ENCODE assay signal across 9 mouse cellular contexts in the genomic region with DNA sequence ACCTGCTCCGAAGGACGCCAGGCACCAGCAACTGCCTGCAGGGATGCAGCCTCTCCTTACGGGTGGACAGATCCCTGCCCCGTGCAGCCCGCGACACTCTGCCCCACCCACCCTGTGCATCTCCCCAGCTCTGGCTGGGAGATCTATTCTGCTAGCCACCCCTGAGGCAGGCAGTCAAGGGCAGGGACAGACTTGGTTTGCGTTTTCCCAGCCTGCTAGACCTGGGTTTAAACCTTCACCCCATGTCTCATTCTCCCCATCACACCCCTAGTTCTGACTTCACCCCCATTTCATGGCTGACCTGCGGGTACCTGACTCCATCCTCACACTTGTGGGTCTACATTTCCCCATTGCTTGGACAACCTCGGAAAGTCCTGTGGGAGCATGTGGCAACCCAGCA. TPM values are rescaled to one million over a fixed set of nuclear protein-coding genes. Genes with fewer than 3 reads are reported as not detected.
DNase-seq lines count a peak whose midpoint lies in the region; ATAC-seq and TF ChIP-seq lines count a peak whose summit lies in the region.
"Had no signal": no experiment of that assay in that cellular context is flagged by ENCODE, and none has a peak within 500 bp of the region (broad histone marks: within the 10 kb centered on the region; RNA-seq: fewer than 3 reads in every experiment).

A gene (minus strand): TSS at position 101 of the 400 bp plus-strand sequence.

- peaks cover 62% of the 10 kb centered on the region for H3K27me3 ChIP-seq in heart, embryonic 16.5 days (ENCODE audit: control insufficient read depth, insufficient read depth, low read length)
- H3K27me3 ChIP-seq in hindbrain, embryonic 16.5 days (replicated peaks; ENCODE audit: control insufficient read depth, insufficient read depth, low read length), result peaks cover 6% of the 10 kb centered on the region; the same call in 1 of the 2 replicates
- peaks cover 48% of the 10 kb centered on the region for H3K27me3 ChIP-seq in liver, postnatal 0 days (ENCODE audit: insufficient read depth, low read length)

- no peaks in the 10 kb centered on the region for H3K36me3 ChIP-seq in heart, embryonic 16.5 days (ENCODE audit: control insufficient read depth, insufficient read depth)
- H3K36me3 ChIP-seq in hindbrain, embryonic 16.5 days (ENCODE audit: control insufficient read depth, insufficient read depth, low read length), result no peaks in the 10 kb centered on the region
- H3K36me3 ChIP-seq in liver, postnatal 0 days (replicated peaks; ENCODE audit: insufficient read depth, low read length), result no peaks in the 10 kb centered on the region

- peaks cover 12% of the 10 kb centered on the region for H3K4me1 ChIP-seq in heart, embryonic 16.5 days (ENCODE audit: control insufficient read depth, insufficient read depth, low read length)
- H3K4me1 ChIP-seq in hindbrain, embryonic 16.5 days (ENCODE audit: control insufficient read depth, insufficient read depth, low read depth, low read length), result peaks cover 38% of the 10 kb centered on the region
- H3K4me1 ChIP-seq in liver, postnatal 0 days (ENCODE audit: insufficient read depth), result peaks cover 4% of the 10 kb centered on the region; the same call in 1 of the 2 replicates

- H3K4me3 ChIP-seq in heart, embryonic 16.5 days (ENCODE audit: low read length), result peak within 1 kb of the TSS; percentile 54
- H3K4me3 ChIP-seq in hindbrain, embryonic 16.5 days (ENCODE audit: low read length), result peak within 1 kb of the TSS; percentile 49
- H3K4me3 ChIP-seq in liver, postnatal 0 days (ENCODE audit: low read depth, low read length), result no peak within 1 kb of the TSS; the same call in 1 of the 2 replicates

- H3K9ac ChIP-seq in heart, embryonic 16.5 days (ENCODE audit: low read length), result peak within 1 kb of the TSS; percentile 56
- H3K9ac ChIP-seq in hindbrain, embryonic 16.5 days (ENCODE audit: low read depth, low read length), result peak within 1 kb of the TSS; percentile 78
- no peak within 1 kb of the TSS for H3K9ac ChIP-seq in liver, postnatal 0 days (replicated peaks)

- no peak for ATAC-seq in heart, embryonic 16.5 days (replicated peaks; ENCODE audit: extremely low read depth, insufficient read depth, low FRiP score)
- ATAC-seq in hindbrain, embryonic 16.5 days, result no peak
- no peak for ATAC-seq in liver, postnatal 0 days

- DNase-seq in heart, adult 8-10 months (ENCODE audit: low spot score), result no peak
- no peak for DNase-seq in brain, embryonic 14.5 days (ENCODE audit: low read depth)
- no peak for DNase-seq in liver, postnatal 0 days
- DNase-seq in MN1 (ENCODE audit: low spot score), result no peak
- no peak for DNase-seq in urinary bladder, postnatal 25 days (ENCODE audit: low spot score)
- no peak for DNase-seq in retina, postnatal 1 day
- DNase-seq: gastrocnemius, postnatal 25 days had no signal

- no peak within 1 kb of the TSS for H3K27ac ChIP-seq in heart, embryonic 16.5 days (ENCODE audit: low read length)
- peak within 1 kb of the TSS; percentile 63; the same call in 1 of the 2 replicates for H3K27ac ChIP-seq in hindbrain, embryonic 16.5 days (ENCODE audit: low read depth, low read length)
- no peak within 1 kb of the TSS for H3K27ac ChIP-seq in liver, postnatal 0 days (ENCODE audit: low read depth)

- no peaks in the 10 kb centered on the region for H3K9me3 ChIP-seq in heart, embryonic 16.5 days (replicated peaks; ENCODE audit: control insufficient read depth, low read length)
- H3K9me3 ChIP-seq in hindbrain, embryonic 16.5 days (ENCODE audit: control insufficient read depth, low read length), result no peaks in the 10 kb centered on the region
- no peaks in the 10 kb centered on the region for H3K9me3 ChIP-seq in liver, postnatal 0 days (ENCODE audit: low read length)

- no peak for TF ChIP-seq POLR2A in brain, embryonic 14.5 days (IDR thresholded peaks at IDR 0.05; ENCODE audit: borderline replicate concordance, extremely low read depth, insufficient read depth, insufficient read length, poor library complexity, severe bottlenecking)

- TF ChIP-seq CTCF in brain, embryonic 14.5 days (IDR thresholded peaks at IDR 0.05; ENCODE audit: borderline replicate concordance, extremely low read depth, insufficient read depth, insufficient read length), result no peak
- no peak for TF ChIP-seq CTCF in liver, postnatal 0 days (IDR thresholded peaks at IDR 0.05; ENCODE audit: low read depth)

- 17% methylated on average over 9 of the region's 9 CpGs for WGBS in heart, embryonic 16.5 days
- WGBS in hindbrain, embryonic 16.5 days, result 11% methylated on average over 9 of the region's 9 CpGs
- WGBS in liver, postnatal 0 days (ENCODE audit: insufficient replicate concordance), result 17% methylated on average over 9 of the region's 9 CpGs

- H3K4me2 ChIP-seq in heart, embryonic 16.5 days (ENCODE audit: low read depth, low read length), result peak within 1 kb of the TSS; percentile 88
- H3K4me2 ChIP-seq in hindbrain, embryonic 16.5 days (ENCODE audit: low read length), result peak within 1 kb of the TSS; percentile 65
- H3K4me2 ChIP-seq in liver, postnatal 0 days (ENCODE audit: low read depth, low read length), result peak within 1 kb of the TSS; percentile 55

- no peak for TF ChIP-seq EP300 in liver, postnatal 0 days (IDR thresholded peaks at IDR 0.05; ENCODE audit: low read depth)

RNA-seq across cellular contexts. Expression of the gene that starts here (rescaled TPM):
- polyA plus RNA-seq in heart, embryonic 16.5 days (2015; fragmentation: Nextera tagmentation; extraction: Ambion mirVana), result 0.64 and 1.1 TPM in 2 replicates
- 1 to 10 TPM; 1.0 to 1.6 (median 1.5) TPM for total RNA-seq in heart, adult 8-10 months (2022)
- polyA plus RNA-seq in brain, embryonic 14.5 days (2012; rRNA removed), result 28.5 and 36.5 TPM in 2 replicates
- polyA plus RNA-seq in hindbrain, embryonic 16.5 days (2015; fragmentation: Nextera tagmentation; extraction: Ambion mirVana), result 8.6 and 12.3 TPM in 2 replicates
- 0.05 and 0.11 TPM in 2 replicates for polyA plus RNA-seq in liver, postnatal 0 days (2015; fragmentation: Nextera tagmentation; extraction: Ambion mirVana)
